Mouse (Mus musculus): ENCODE results near the gene Mtif3.

DNA sequence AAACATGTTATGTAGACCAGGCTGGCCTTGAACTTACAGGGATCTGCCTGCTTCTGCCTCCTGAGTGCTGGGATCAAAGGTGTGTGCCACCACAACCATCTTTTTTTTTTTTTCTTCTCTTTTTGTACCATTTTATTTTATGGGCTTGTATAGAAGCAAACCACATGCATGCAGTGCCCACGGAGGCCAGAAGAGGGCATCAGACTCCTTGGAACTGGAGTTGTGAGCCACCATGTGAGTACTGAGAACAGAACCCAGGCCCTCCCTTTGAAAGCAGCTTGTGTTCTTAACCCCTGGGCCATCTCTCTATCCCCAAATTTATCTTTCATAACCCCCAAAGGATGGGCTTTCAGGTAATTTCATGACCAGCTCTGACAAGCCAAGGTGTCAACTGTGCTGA, 39.7 kb upstream of the Mtif3 start:
- TF ChIP-seq CEBPB (IDR thresholded peaks at IDR 0.05; ENCODE audit: low read depth) (no peak), CTCF (IDR thresholded peaks at IDR 0.05; ENCODE audit: control insufficient read depth, insufficient read depth, insufficient read length) (no peak), MAX (IDR thresholded peaks at IDR 0.05) (no peak), USF1 (IDR thresholded peaks at IDR 0.05; ENCODE audit: low read depth) (no peak), MYOG (IDR thresholded peaks at IDR 0.05; ENCODE audit: control insufficient read depth, extremely low read depth, insufficient read length) (no peak)

Measured in C2C12 (cell line).